Mouse (Mus musculus) forebrain, postnatal 0 days (tissue): ENCODE results near the gene Timm17a. TPM values are rescaled to one million over a fixed set of nuclear protein-coding genes. Genes with fewer than 3 reads are reported as not detected.

Experiments used
- ATAC-seq: fragments of 200-750 bp; cut with Nextera tagmentation; 2 replicates; pipeline ENCODE4 v1.8.0; 2017; ENCODE audit warnings: mild to moderate bottlenecking, moderate library complexity
- DNase-seq: peaks from one replicate; pipeline ENCODE4 v3.0.0-alpha.2; 2015
- H3K27ac ChIP-seq: fragments of 300-500 bp; sonication (generic); 2 replicates; pipeline ENCODE4 v1.5.1; 2014; ENCODE audit warnings: low read depth, mild to moderate bottlenecking, antibody characterized with exemption, low read length, moderate library complexity, mixed read lengths
- H3K27me3 ChIP-seq: fragments of 300-500 bp; sonication (generic); 2 replicates; pipeline ENCODE4 v1.6.1; 2014; ENCODE audit warnings: mild to moderate bottlenecking, low read length, mixed read lengths; ENCODE audit not compliant: insufficient read depth
- H3K36me3 ChIP-seq: fragments of 300-500 bp; sonication (generic); 2 replicates; pipeline ENCODE4 v1.6.1; 2014; ENCODE audit warnings: mild to moderate bottlenecking, moderate library complexity; ENCODE audit not compliant: insufficient read depth
- H3K4me1 ChIP-seq: fragments of 300-500 bp; sonication (generic); 2 replicates; pipeline ENCODE4 v1.6.1; 2014; ENCODE audit warnings: antibody characterized with exemption; ENCODE audit not compliant: insufficient read depth
- H3K4me2 ChIP-seq: fragments of 300-500 bp; sonication (generic); 2 replicates; pipeline ENCODE4 v1.6.1; 2014; ENCODE audit warnings: low read depth, mild to moderate bottlenecking, moderate library complexity
- H3K4me3 ChIP-seq: fragments of 300-500 bp; sonication (generic); 2 replicates; pipeline ENCODE4 v1.5.1; 2014; ENCODE audit warnings: low read depth, low read length, mixed read lengths
- H3K9ac ChIP-seq: fragments of 300-500 bp; sonication (generic); 2 replicates; pipeline ENCODE4 v1.6.1; 2014; ENCODE audit warnings: mild to moderate bottlenecking
- H3K9me3 ChIP-seq: fragments of 300-500 bp; sonication (generic); 2 replicates; pipeline ENCODE4 v1.6.1; 2016; ENCODE audit warnings: low read length
- CTCF ChIP-seq: sonication (generic); IDR thresholded peaks from 2 replicates; pipeline ENCODE4 v1.5.1; 2016; ENCODE audit warnings: antibody characterized with exemption, control low read depth, low read depth
- WGBS: fragments of 180-500 bp; shearing (Covaris S2); extraction: QIAGEN DNeasy Blood & Tissue Kit; methylation state at CpG from one replicate; pipeline ENCODE4 v1.1.7; 2014; 5-methylcytosine and 5-hydroxymethylcytosine counted together
- polyA plus RNA-seq: library from polyadenylated mRNA; unstranded; fragments of >200 nt; fragmentation: Nextera tagmentation; extraction: Ambion mirVana; gene quantifications from 2 replicates; pipeline ENCODE4 v1.2.1, GENCODE M21; 2015
- total RNA-seq: library from RNA; depleted of rRNA; stranded (reverse); fragments of >200 nt; gene quantifications from 2 replicates; pipeline ENCODE4 v1.2.3, GENCODE M21; 2014

The Timm17a gene
- total and polyA plus RNA-seq, 2 experiments from 2014 or later = 36.1 to 141 TPM

DNA sequence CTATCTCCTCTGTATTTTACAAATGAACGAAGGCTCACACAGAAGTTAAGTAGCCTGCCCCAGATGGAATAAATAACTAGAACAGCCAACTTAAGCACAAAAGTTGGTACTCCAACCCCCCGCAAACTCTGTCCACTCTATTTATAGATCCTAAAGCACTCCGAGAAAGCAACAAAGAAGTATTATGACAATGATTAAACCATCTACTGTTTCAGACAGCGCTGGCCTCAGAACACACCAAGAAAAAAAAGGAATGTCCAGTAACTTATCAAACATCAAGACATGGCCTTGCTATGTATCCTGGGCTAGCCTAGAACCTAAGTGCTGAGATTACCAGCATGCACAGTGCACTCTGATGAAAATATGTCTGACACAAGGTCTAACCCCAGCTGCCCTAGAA is 1.4 kb downstream of the Timm17a start:
- H3K9me3 ChIP-seq = no peaks in the 10 kb centered on the region
- H3K4me1 ChIP-seq = peaks cover 10% of the 10 kb centered on the region; the same call in 1 of the 2 replicates
- no peak for TF ChIP-seq CTCF
- H3K9ac ChIP-seq = no peak overlapping the region
- 87% methylated on average over 4 of the region's 4 CpGs for WGBS
- ATAC-seq (no peak), DNase-seq (no peak)
- no peak overlapping the region for H3K27ac ChIP-seq
- peaks cover 12% of the 10 kb centered on the region for H3K36me3 ChIP-seq
- peak overlapping the region; percentile 97; the same call in 1 of the 2 replicates for H3K4me3 ChIP-seq
- H3K4me2 ChIP-seq = peak overlapping the region; percentile 67
- no peaks in the 10 kb centered on the region; the same call in 1 of the 2 replicates for H3K27me3 ChIP-seq

DNA sequence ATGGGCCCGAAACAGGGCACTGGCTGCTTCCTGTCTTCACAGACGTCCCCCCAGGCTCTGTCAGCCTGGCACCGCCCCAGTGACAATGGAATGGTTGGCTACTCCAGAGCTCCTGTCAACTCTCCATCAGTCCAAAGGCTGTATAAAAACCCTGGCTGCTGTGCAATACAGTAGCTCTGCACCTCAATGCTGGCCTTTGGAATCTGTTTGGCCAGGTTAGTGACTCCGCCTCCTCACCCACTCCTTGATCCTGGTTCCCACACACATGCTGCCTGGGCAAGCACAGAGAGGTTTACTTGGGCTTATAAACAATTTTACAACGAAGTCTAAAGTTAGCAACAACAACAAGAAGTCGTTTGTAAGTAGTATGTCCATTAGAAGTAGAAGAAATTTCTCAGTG is 2.2 kb downstream of the Timm17a start:
- Histone ChIP-seq H3K4me2 (no peak overlapping the region), H3K9ac (no peak overlapping the region), H3K36me3 (peaks cover 21% of the 10 kb centered on the region), H3K4me3 (no peak overlapping the region), H3K27me3 (no peaks in the 10 kb centered on the region; the same call in 1 of the 2 replicates), H3K9me3 (no peaks in the 10 kb centered on the region), H3K27ac (no peak overlapping the region), H3K4me1 (peaks cover 10% of the 10 kb centered on the region; the same call in 1 of the 2 replicates)
- ATAC-seq = no peak
- 75% methylated on average over 6 of the region's 6 CpGs for WGBS
- no peak for TF ChIP-seq CTCF
- DNase-seq = no peak

DNA sequence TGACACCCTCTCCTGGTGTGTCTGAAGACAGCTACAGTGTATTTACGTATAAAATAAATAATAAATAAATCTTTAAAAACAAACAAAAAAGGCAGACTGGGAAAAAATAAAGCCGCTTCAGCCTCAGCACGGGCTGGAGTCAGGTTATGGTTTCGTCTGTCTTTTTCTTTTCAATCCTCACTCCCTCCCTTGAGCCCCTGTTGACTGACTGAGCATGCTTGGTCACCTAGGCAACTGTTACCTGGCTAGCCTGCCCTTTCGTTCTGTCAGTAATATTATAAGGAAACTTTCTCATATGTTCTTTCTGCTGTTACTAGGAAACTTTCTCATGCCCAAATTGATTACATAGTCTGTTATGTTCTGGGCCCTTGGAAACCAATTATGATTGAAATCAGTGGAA is 22.7 kb downstream of the Timm17a start:
- Histone ChIP-seq H3K4me2 (no peak overlapping the region), H3K4me3 (no peak overlapping the region), H3K9me3 (no peaks in the 10 kb centered on the region), H3K36me3 (peaks cover 7% of the 10 kb centered on the region), H3K4me1 (no peaks in the 10 kb centered on the region), H3K27ac (no peak overlapping the region), H3K27me3 (no peaks in the 10 kb centered on the region), H3K9ac (no peak overlapping the region)
- no peak for ATAC-seq
- DNase-seq = no peak
- 67% methylated on average over 5 of the region's 5 CpGs for WGBS
- TF ChIP-seq CTCF = no peak

DNA sequence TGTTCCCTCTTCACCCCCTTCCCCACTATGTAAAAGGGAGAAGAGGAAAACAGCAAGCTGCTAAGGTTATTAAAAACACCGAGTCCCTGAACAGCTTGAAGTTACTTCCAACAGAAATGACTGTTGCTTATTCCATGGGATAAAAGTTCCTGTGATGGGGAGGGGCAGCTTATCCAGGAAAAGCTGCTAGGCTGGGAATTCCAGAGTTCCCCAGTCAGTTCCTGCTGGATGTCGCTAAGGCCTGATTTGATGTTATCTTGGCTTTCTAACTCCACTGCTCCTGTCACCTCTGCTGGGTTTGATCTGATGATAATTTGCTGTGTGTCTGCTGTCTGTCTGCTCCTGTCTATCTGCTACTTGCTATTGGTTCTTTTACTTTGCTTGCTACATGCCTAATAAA is 27.3 kb downstream of the Timm17a start:
- Histone ChIP-seq H3K27me3 (no peaks in the 10 kb centered on the region), H3K4me2 (no peak overlapping the region), H3K4me1 (no peaks in the 10 kb centered on the region), H3K4me3 (no peak overlapping the region), H3K36me3 (no peaks in the 10 kb centered on the region), H3K27ac (no peak overlapping the region), H3K9ac (no peak overlapping the region), H3K9me3 (no peaks in the 10 kb centered on the region)
- TF ChIP-seq CTCF = no peak
- ATAC-seq = no peak
- no peak for DNase-seq
- 84% methylated on average over 2 of the region's 2 CpGs for WGBS

DNA sequence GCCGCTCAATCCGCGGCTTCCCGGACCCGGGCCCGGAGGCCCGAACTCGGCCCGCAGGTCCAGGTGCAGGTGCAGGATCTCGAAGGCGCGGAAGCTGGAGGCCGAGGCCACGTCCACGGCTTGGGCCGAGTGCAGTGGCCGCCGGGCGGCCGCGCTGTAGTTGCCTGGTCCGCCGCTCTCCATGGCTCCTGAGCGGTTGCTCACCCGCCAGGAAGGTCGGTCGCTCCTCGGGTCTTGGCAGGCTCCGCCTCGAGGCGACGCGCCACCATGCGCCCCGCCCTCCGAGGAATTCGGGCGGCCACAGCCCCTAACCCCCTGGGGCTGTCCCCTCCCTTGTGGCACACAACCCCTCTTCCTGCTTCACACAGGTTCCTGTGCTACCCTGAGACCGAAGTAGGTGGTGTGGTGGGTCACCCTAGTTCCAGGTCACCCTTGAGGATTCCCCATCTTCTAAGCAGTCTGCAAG is 29.7 kb downstream of the Timm17a start, which contains the start of gene Rnpep:
Gene Rnpep, minus strand, starts transcription at position 259 of the 466 bp plus-strand sequence.
- WGBS = under 1% methylated on average over 39 of the region's 39 CpGs
- TF ChIP-seq CTCF = 0 out of 2 replicates have a peak, but pooled peaks have one; percentile 12
- H3K36me3 ChIP-seq = no peaks in the 10 kb centered on the region
- ATAC-seq (peak; percentile 90), DNase-seq (peak; percentile 83)
- H3K4me2 ChIP-seq = peak within 1 kb of the TSS; percentile 76
- peak within 1 kb of the TSS; percentile 69 for H3K4me3 ChIP-seq
- H3K9me3 ChIP-seq = no peaks in the 10 kb centered on the region
- peak within 1 kb of the TSS; percentile 95 for H3K9ac ChIP-seq
- no peaks in the 10 kb centered on the region for H3K27me3 ChIP-seq
- no peaks in the 10 kb centered on the region for H3K4me1 ChIP-seq
- H3K27ac ChIP-seq = peak within 1 kb of the TSS; percentile 95

DNA sequence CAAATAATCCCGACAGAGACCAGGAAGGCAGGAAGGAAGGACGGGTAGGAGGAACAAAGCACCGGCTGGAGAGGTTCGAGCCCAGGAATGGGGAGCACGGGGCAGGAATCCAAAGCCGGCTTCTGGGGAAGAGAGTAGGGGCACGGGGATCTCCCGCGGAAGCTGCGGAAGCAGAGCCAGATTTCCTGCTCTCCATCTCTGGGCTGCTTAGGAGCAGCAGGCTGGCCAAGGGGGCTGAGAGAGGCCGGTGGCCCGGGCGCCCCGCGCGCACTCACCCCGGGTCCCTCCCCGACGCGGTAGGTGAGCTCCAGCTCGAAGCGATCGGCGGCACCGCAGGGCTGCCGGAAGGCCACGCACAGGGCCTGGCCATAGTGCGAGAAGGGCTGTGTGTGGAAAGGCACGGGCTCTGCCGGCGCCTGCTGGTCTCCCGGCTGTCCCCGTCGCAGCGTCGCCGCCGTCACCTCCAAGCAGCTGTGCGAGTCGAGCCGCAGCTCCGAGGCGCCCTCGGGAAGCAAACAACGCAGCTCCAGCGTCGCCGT is 30.2 kb downstream of the Timm17a start:
- H3K27me3 ChIP-seq = no peaks in the 10 kb centered on the region
- DNase-seq (peak; percentile 79), ATAC-seq (peak; percentile 79)
- H3K9me3 ChIP-seq = no peaks in the 10 kb centered on the region
- H3K4me1 ChIP-seq = no peaks in the 10 kb centered on the region
- WGBS = under 1% methylated on average over 46 of the region's 48 CpGs
- peak overlapping the region; percentile 95 for H3K9ac ChIP-seq
- peaks cover 4% of the 10 kb centered on the region; the same call in 1 of the 2 replicates for H3K36me3 ChIP-seq
- H3K27ac ChIP-seq = peak overlapping the region; percentile 95
- H3K4me3 ChIP-seq = peak overlapping the region; percentile 69
- no peak for TF ChIP-seq CTCF
- peak overlapping the region; percentile 76 for H3K4me2 ChIP-seq

DNA sequence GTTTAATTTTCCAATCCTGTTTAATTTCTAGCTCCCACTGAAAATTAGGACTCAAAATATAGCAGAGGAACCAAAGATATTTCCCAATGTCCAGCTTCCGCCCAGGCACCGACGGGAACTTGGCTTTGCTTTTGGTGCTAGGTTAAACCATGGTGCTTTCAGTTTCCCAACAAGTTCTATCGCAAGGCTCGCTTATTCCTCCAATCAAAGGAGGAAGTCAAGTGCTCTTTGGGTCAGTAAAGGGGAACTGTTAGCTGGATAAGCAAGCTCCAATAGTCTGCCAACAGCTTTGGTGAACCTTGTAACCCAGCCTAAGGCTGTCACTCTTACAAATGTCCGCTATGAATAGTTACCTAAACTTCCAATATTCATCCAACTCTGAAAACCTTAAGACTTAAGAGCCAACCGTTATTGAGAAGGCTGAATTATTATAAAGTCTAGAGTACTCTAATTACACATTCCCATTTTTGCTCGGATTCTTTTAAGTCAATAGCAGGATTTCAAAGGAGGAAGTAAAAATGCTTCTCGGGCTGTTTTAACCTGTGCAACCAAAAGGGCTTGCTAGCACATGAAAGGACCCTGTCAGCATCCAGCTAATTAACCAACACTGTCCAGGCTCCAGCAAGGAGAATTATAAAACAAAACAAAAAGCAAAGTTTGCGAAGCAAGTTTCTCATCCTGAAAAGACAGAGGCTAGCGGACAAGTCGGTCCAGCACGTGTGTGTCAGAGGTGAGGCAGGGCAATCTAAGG is 30.9 kb downstream of the Timm17a start:
- Histone ChIP-seq H3K27ac (0 out of 2 replicates have a peak overlapping the region, but pooled peaks have one; percentile 95), H3K4me2 (peak overlapping the region; percentile 76), H3K9me3 (no peaks in the 10 kb centered on the region), H3K36me3 (peaks cover 9% of the 10 kb centered on the region; the same call in 1 of the 2 replicates), H3K27me3 (no peaks in the 10 kb centered on the region), H3K9ac (peak overlapping the region; percentile 95), H3K4me3 (peak overlapping the region; percentile 69), H3K4me1 (no peaks in the 10 kb centered on the region)
- DNase-seq (no peak), ATAC-seq (no peak)
- TF ChIP-seq CTCF = no peak
- 30% methylated on average over 13 of the region's 13 CpGs for WGBS
